13 mouse cellular contexts compared by ENCODE assay signal in the genomic region with DNA sequence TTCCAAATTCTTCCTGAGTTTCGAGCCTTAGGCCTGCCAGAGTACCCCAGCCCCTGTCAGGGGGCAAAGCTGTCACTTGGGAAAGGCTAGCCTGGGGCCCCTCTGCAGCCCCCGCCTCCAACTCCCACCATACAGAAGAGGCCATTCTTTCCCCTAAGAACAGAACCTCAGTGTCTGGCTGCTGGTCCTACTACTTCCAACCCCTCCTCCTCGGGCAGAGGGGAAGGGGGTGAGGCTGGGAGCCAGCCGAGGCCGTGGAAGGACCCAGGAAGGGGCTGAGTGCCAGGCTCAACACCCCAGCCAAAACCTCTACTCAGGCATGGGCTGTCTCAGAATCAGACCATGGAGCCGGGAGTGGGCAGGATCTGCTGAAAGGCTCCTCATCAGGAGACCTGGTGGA. TPM values are rescaled to one million over a fixed set of nuclear protein-coding genes. Genes with fewer than 3 reads are reported as not detected.
DNase-seq lines count a peak whose midpoint lies in the region; ATAC-seq and TF ChIP-seq lines count a peak whose summit lies in the region.
"Had no signal": no experiment of that assay in that cellular context is flagged by ENCODE, and none has a peak within 500 bp of the region (broad histone marks: within the 10 kb centered on the region; RNA-seq: fewer than 3 reads in every experiment).

No protein-coding gene starts in this region.

- no peaks in the 10 kb centered on the region for H3K79me2 ChIP-seq in heart, adult 2 months (replicated peaks; ENCODE audit: control insufficient read depth, insufficient read depth, low read length)

- no peaks in the 10 kb centered on the region for H3K27me3 ChIP-seq in forebrain, embryonic 14.5 days (replicated peaks; ENCODE audit: control insufficient read depth, insufficient read depth, low read length)
- peaks cover under 1% of the 10 kb centered on the region; the same call in 1 of the 2 replicates for H3K27me3 ChIP-seq in hindbrain, embryonic 14.5 days (ENCODE audit: control insufficient read depth, insufficient read depth, low read length)
- no peaks in the 10 kb centered on the region for H3K27me3 ChIP-seq in midbrain, embryonic 16.5 days (ENCODE audit: control insufficient read depth, insufficient read depth, low read depth, low read length)
- H3K27me3 ChIP-seq in heart, adult 2 months (ENCODE audit: control insufficient read depth, insufficient read depth, low read length): no peaks in the 10 kb centered on the region
- H3K27me3 ChIP-seq: CH12.LX had no signal

- ATAC-seq in forebrain, embryonic 14.5 days: 0 out of 2 replicates have a peak, but pooled peaks have one; percentile 18
- peak; percentile 66 for ATAC-seq in hindbrain, embryonic 14.5 days (ENCODE audit: low FRiP score)
- ATAC-seq in midbrain, embryonic 16.5 days: peak; percentile 70

- H3K36me3 ChIP-seq in forebrain, embryonic 14.5 days (ENCODE audit: control insufficient read depth, insufficient read depth, low read length): 0 out of 2 replicates have a peak, but pooled peaks cover 9% of the 10 kb centered on the region
- H3K36me3 ChIP-seq in hindbrain, embryonic 14.5 days (replicated peaks; ENCODE audit: control insufficient read depth, insufficient read depth): peaks cover 4% of the 10 kb centered on the region; the same call in 1 of the 2 replicates
- H3K36me3 ChIP-seq in midbrain, embryonic 16.5 days (ENCODE audit: control insufficient read depth, insufficient read depth, low read length): no peaks in the 10 kb centered on the region
- no peaks in the 10 kb centered on the region for H3K36me3 ChIP-seq in heart, adult 2 months (ENCODE audit: control insufficient read depth, insufficient read depth, low read length)
- H3K36me3 ChIP-seq: embryonic facial prominence, embryonic 12.5 days; heart, embryonic 12.5 days had no signal

- H3K27ac ChIP-seq in forebrain, embryonic 14.5 days (ENCODE audit: low read depth, low read length): peak overlapping the region; percentile 27; the same call in 1 of the 2 replicates
- peak overlapping the region; percentile 71 for H3K27ac ChIP-seq in hindbrain, embryonic 14.5 days
- peak overlapping the region; percentile 54; the same call in 1 of the 2 replicates for H3K27ac ChIP-seq in midbrain, embryonic 16.5 days (ENCODE audit: low read length)
- H3K27ac ChIP-seq in heart, adult 2 months: no peak overlapping the region
- H3K27ac ChIP-seq: embryonic facial prominence, embryonic 12.5 days had no signal

- DNase-seq in layer of hippocampus, adult 11-12 months (ENCODE audit: low spot score): peak; percentile 41
- no peak for DNase-seq in layer of hippocampus, adult 9-11 months
- peak; percentile 45 for DNase-seq in forebrain, embryonic 14.5 days (ENCODE audit: low spot score)
- DNase-seq in hindbrain, embryonic 14.5 days (ENCODE audit: low spot score): peak; percentile 32
- no peak for DNase-seq in heart, adult 2 months
- no peak for DNase-seq in heart, postnatal 36 days
- DNase-seq: cerebellum, adult 18-20 months; lung, adult 18-20 months; thymus, postnatal 36 days had no signal

- no peak for TF ChIP-seq CTCF in heart, adult 2 months (IDR thresholded peaks at IDR 0.05)

- no peak overlapping the region for H3K9ac ChIP-seq in forebrain, embryonic 14.5 days (ENCODE audit: low read length)
- H3K9ac ChIP-seq in hindbrain, embryonic 14.5 days: no peak overlapping the region
- no peak overlapping the region for H3K9ac ChIP-seq in midbrain, embryonic 16.5 days (ENCODE audit: low read depth, low read length)
- no peak overlapping the region for H3K9ac ChIP-seq in heart, adult 2 months (ENCODE audit: low read depth, low read length)
- H3K9ac ChIP-seq: embryonic facial prominence, embryonic 12.5 days; heart, embryonic 12.5 days had no signal

- intact Hi-C loops in heart, adult 2 months (cut with DNase I): no loop called here
- intact Hi-C loops in heart, postnatal 36 days (cut with DNase I): no loop called here

- peaks cover 24% of the 10 kb centered on the region for H3K4me1 ChIP-seq in forebrain, embryonic 14.5 days (ENCODE audit: control insufficient read depth, insufficient read depth, low read length)
- H3K4me1 ChIP-seq in hindbrain, embryonic 14.5 days (replicated peaks; ENCODE audit: control insufficient read depth, insufficient read depth, low read length): peaks cover 28% of the 10 kb centered on the region
- H3K4me1 ChIP-seq in midbrain, embryonic 16.5 days (ENCODE audit: control insufficient read depth, insufficient read depth, low read length): peaks cover 5% of the 10 kb centered on the region; the same call in 1 of the 2 replicates
- no peaks in the 10 kb centered on the region for H3K4me1 ChIP-seq in heart, adult 2 months (ENCODE audit: control insufficient read depth, insufficient read depth, low read length)

- 49% methylated on average over 6 of the region's 6 CpGs for WGBS in forebrain, embryonic 14.5 days
- 59% methylated on average over 6 of the region's 6 CpGs for WGBS in hindbrain, embryonic 14.5 days
- WGBS in midbrain, embryonic 16.5 days: 81% methylated on average over 6 of the region's 6 CpGs
- 70% methylated on average over 6 of the region's 6 CpGs for WGBS in heart, adult 2 months

- no peak overlapping the region for H3K4me2 ChIP-seq in forebrain, embryonic 14.5 days (ENCODE audit: low read length)
- H3K4me2 ChIP-seq in hindbrain, embryonic 14.5 days (replicated peaks): no peak overlapping the region
- no peak overlapping the region for H3K4me2 ChIP-seq in midbrain, embryonic 16.5 days (ENCODE audit: low read length)
- H3K4me2 ChIP-seq: embryonic facial prominence, embryonic 12.5 days; heart, embryonic 12.5 days had no signal

- no peak overlapping the region for H3K4me3 ChIP-seq in forebrain, embryonic 14.5 days (ENCODE audit: low read depth, low read length)
- no peak overlapping the region for H3K4me3 ChIP-seq in hindbrain, embryonic 14.5 days (replicated peaks; ENCODE audit: low read length)
- no peak overlapping the region for H3K4me3 ChIP-seq in midbrain, embryonic 16.5 days (ENCODE audit: low read depth, low read length)
- no peak overlapping the region for H3K4me3 ChIP-seq in heart, adult 2 months
- H3K4me3 ChIP-seq: embryonic facial prominence, embryonic 12.5 days; heart, embryonic 12.5 days had no signal

- no peaks in the 10 kb centered on the region for H3K9me3 ChIP-seq in forebrain, embryonic 14.5 days (replicated peaks; ENCODE audit: control insufficient read depth, low read length)
- no peaks in the 10 kb centered on the region for H3K9me3 ChIP-seq in hindbrain, embryonic 14.5 days (ENCODE audit: control insufficient read depth, low read length)
- H3K9me3 ChIP-seq in midbrain, embryonic 16.5 days (replicated peaks; ENCODE audit: control insufficient read depth, low read length, poor library complexity, severe bottlenecking): no peaks in the 10 kb centered on the region
- H3K9me3 ChIP-seq: embryonic facial prominence, embryonic 12.5 days; heart, embryonic 12.5 days had no signal

- no peak for TF ChIP-seq POLR2A in heart, adult 2 months (IDR thresholded peaks at IDR 0.05; ENCODE audit: insufficient read depth, low read depth, low read length)

- TF ChIP-seq EP300 in heart, adult 2 months (IDR thresholded peaks at IDR 0.05; ENCODE audit: insufficient read depth, low read depth, low read length): no peak

RNA-seq across cellular contexts. Expression of a gene that starts 8.1 kb away (rescaled TPM):
- 6.3 and 8.5 TPM in 2 replicates for polyA plus RNA-seq in forebrain, embryonic 14.5 days (2014; fragmentation: Nextera tagmentation; extraction: Ambion mirVana)
- 10.7 and 11.7 TPM in 2 replicates for polyA plus RNA-seq in hindbrain, embryonic 14.5 days (2014; fragmentation: Nextera tagmentation; extraction: Ambion mirVana)
- 12.5 and 14.9 TPM in 2 replicates for polyA plus RNA-seq in midbrain, embryonic 16.5 days (2015; fragmentation: Nextera tagmentation; extraction: Ambion mirVana)
- 10 to 100 TPM in 1 of 2 experiments, 1 to 10 TPM in 1; 8.8 to 11.6 TPM for total RNA-seq in heart, adult 2 months (2021)
- 8.6 and 9.9 TPM in 2 replicates for polyA plus RNA-seq in heart, adult 2 months (2012; rRNA removed)
- 10 to 100 TPM; 10.4 to 12.5 TPM for total RNA-seq in heart, postnatal 36 days (2021)

RNA-seq across cellular contexts. Expression of a gene that starts 8.5 kb away (rescaled TPM):
- polyA plus RNA-seq in forebrain, embryonic 14.5 days (2014; fragmentation: Nextera tagmentation; extraction: Ambion mirVana): 19.5 and 20.4 TPM in 2 replicates
- 18.2 and 20.0 TPM in 2 replicates for polyA plus RNA-seq in hindbrain, embryonic 14.5 days (2014; fragmentation: Nextera tagmentation; extraction: Ambion mirVana)
- 23.2 and 23.9 TPM in 2 replicates for polyA plus RNA-seq in midbrain, embryonic 16.5 days (2015; fragmentation: Nextera tagmentation; extraction: Ambion mirVana)
- total RNA-seq in heart, adult 2 months (2021): 10 to 100 TPM; 18.5 to 23.6 TPM
- 20.2 and 31.5 TPM in 2 replicates for polyA plus RNA-seq in heart, adult 2 months (2012; rRNA removed)
- 10 to 100 TPM; 19.8 to 28.0 TPM for total RNA-seq in heart, postnatal 36 days (2021)

RNA-seq across cellular contexts. Expression of a gene that starts 16.1 kb away (rescaled TPM):
- polyA plus RNA-seq in forebrain, embryonic 14.5 days (2014; fragmentation: Nextera tagmentation; extraction: Ambion mirVana): 39.4 and 48.4 TPM in 2 replicates
- 60.5 and 65.9 TPM in 2 replicates for polyA plus RNA-seq in hindbrain, embryonic 14.5 days (2014; fragmentation: Nextera tagmentation; extraction: Ambion mirVana)
- 47.5 and 57.5 TPM in 2 replicates for polyA plus RNA-seq in midbrain, embryonic 16.5 days (2015; fragmentation: Nextera tagmentation; extraction: Ambion mirVana)
- total RNA-seq in heart, adult 2 months (2021): 10 to 100 TPM in 1 of 2 experiments, 1 to 10 TPM in 1; 8.1 to 10.1 TPM
- 8.9 and 9.7 TPM in 2 replicates for polyA plus RNA-seq in heart, adult 2 months (2012; rRNA removed)
- 10 to 100 TPM in 1 of 2 experiments, 1 to 10 TPM in 1; 9.9 to 10.5 TPM for total RNA-seq in heart, postnatal 36 days (2021)

RNA-seq across cellular contexts. Expression of a gene that starts 45.4 kb away (rescaled TPM):
- not detected in 2 replicates for polyA plus RNA-seq in forebrain, embryonic 14.5 days (2014; fragmentation: Nextera tagmentation; extraction: Ambion mirVana)
- polyA plus RNA-seq in hindbrain, embryonic 14.5 days (2014; fragmentation: Nextera tagmentation; extraction: Ambion mirVana): not detected in 2 replicates
- polyA plus RNA-seq in midbrain, embryonic 16.5 days (2015; fragmentation: Nextera tagmentation; extraction: Ambion mirVana): 0.34 TPM in 1 of 2 replicates, not detected in the other
- under 1 TPM; 0.11 to 0.60 TPM for total RNA-seq in heart, adult 2 months (2021)
- 0.38 and 1.00 TPM in 2 replicates for polyA plus RNA-seq in heart, adult 2 months (2012; rRNA removed)
- under 1 TPM; 0.08 to 0.33 TPM for total RNA-seq in heart, postnatal 36 days (2021)

Comparison
In these comparisons a context has a peak if more than half of its experiments do, and no peak if none do; other contexts are left out.
1. DNase-seq: peak in layer of hippocampus, adult 11-12 months (single experiment), forebrain, embryonic 14.5 days (single experiment) and hindbrain, embryonic 14.5 days (single experiment); none in layer of hippocampus, adult 9-11 months (single experiment), heart, adult 2 months (0 of 2) and heart, postnatal 36 days (0 of 2).
2. ATAC-seq: peak in every context shown above with its lines; median percentile 70 in midbrain, embryonic 16.5 days; 66 in hindbrain, embryonic 14.5 days; 18 in forebrain, embryonic 14.5 days.